Mouse (Mus musculus) midbrain, postnatal 0 days (tissue): ENCODE data around the gene Knstrn. TPM values are rescaled to one million over a fixed set of nuclear protein-coding genes. Genes with fewer than 3 reads are reported as not detected.

Source experiments
- ATAC-seq: fragments of 200-750 bp; cut with Nextera tagmentation; 2 replicates; pipeline ENCODE4 v1.8.0; 2017; ENCODE audit warnings: moderate number of reproducible peaks, mild to moderate bottlenecking, moderate TSS enrichment, moderate library complexity; ENCODE audit not compliant: low FRiP score
- DNase-seq: peaks from one replicate; pipeline ENCODE4 v3.0.0-alpha.2; 2015; ENCODE audit warnings: low spot score
- H3K27ac ChIP-seq: fragments of 300-500 bp; sonication (generic); 2 replicates; pipeline ENCODE4 v1.5.1; 2014; ENCODE audit warnings: low read depth, mild to moderate bottlenecking, low read length, mixed read lengths
- H3K27me3 ChIP-seq: fragments of 300-500 bp; sonication (generic); 2 replicates; pipeline ENCODE4 v1.6.1; 2014; ENCODE audit warnings: low read length, control low read depth, mixed read lengths; ENCODE audit not compliant: insufficient read depth
- H3K36me3 ChIP-seq: fragments of 300-500 bp; sonication (generic); 2 replicates; pipeline ENCODE4 v1.6.1; 2014; ENCODE audit warnings: low read length, control low read depth, mixed read lengths; ENCODE audit not compliant: insufficient read depth
- H3K4me1 ChIP-seq: fragments of 300-500 bp; sonication (generic); 2 replicates; pipeline ENCODE4 v1.6.1; 2014; ENCODE audit warnings: mild to moderate bottlenecking, control low read depth, antibody characterized with exemption, low read length, mixed read lengths; ENCODE audit not compliant: insufficient read depth
- H3K4me2 ChIP-seq: fragments of 300-500 bp; sonication (generic); 2 replicates; pipeline ENCODE4 v1.6.1; 2014; ENCODE audit warnings: low read depth, mild to moderate bottlenecking, low read length, mixed read lengths; ENCODE audit not compliant: poor library complexity, severe bottlenecking
- H3K4me3 ChIP-seq: fragments of 300-500 bp; sonication (generic); 2 replicates; pipeline ENCODE4 v1.5.1; 2014; ENCODE audit warnings: low read depth, mild to moderate bottlenecking, low read length, moderate library complexity
- H3K9ac ChIP-seq: fragments of 300-500 bp; sonication (generic); replicated peaks from 2 replicates; pipeline ENCODE4 v1.6.1; 2014; ENCODE audit warnings: mild to moderate bottlenecking, low read length, moderate library complexity, mixed read lengths; ENCODE audit not compliant: poor library complexity, severe bottlenecking
- H3K9me3 ChIP-seq: fragments of 300-500 bp; sonication (generic); 2 replicates; pipeline ENCODE4 v1.6.1; 2016; ENCODE audit warnings: low read length, control low read depth
- CTCF ChIP-seq: IDR thresholded peaks from 2 replicates; pipeline ENCODE4 v1.5.1; 2016; ENCODE audit warnings: antibody characterized with exemption, mild to moderate bottlenecking
- WGBS: fragments of 180-500 bp; shearing (Covaris S2); extraction: QIAGEN DNeasy Blood & Tissue Kit; methylation state at CpG from one replicate; pipeline ENCODE4 v1.1.7; 2014; 5-methylcytosine and 5-hydroxymethylcytosine counted together
- polyA plus RNA-seq: library from polyadenylated mRNA; unstranded; fragments of >200 nt; fragmentation: Nextera tagmentation; extraction: Ambion mirVana; gene quantifications from 2 replicates; pipeline ENCODE4 v1.2.1, GENCODE M21; 2015
- total RNA-seq: library from RNA; depleted of rRNA; stranded (reverse); fragments of >200 nt; gene quantifications from 2 replicates; pipeline ENCODE4 v1.2.3, GENCODE M21; 2014

Gene Knstrn
- total and polyA plus RNA-seq, 2 experiments from 2014 or later, result 4.5 to 6.6 TPM

DNA sequence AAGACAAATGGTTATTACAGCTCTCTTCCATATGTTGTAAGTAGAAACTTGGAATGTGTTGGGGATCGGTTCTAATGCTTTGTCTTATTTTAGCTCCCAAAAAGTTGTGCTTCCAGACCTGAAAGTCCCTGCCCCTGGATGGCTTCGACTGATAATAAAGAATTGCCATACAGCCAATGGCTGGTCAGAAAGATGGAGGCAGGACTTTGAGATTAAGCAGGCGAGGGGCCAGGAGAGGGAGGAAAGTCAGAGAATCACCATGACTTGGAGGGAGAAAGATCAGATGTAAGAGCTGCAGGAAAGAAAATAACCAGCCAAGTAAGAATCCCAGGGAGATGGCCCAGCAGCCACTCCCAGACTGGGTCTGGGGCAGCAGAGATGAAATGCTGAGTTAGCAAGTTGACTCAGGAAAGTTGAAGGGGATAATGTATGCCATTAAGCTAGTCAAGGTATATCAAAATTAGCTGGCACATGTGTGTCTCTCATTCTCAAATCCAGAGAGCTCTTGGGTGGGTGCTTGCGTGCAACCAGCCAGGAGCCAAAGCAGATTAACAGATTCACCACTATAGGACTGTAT is 11.2 kb upstream of the Knstrn start:
- Histone ChIP-seq H3K4me2 (no peak overlapping the region), H3K27ac (no peak overlapping the region), H3K27me3 (no peaks in the 10 kb centered on the region), H3K9ac (no peak overlapping the region), H3K9me3 (no peaks in the 10 kb centered on the region), H3K4me1 (no peaks in the 10 kb centered on the region), H3K4me3 (no peak overlapping the region), H3K36me3 (no peaks in the 10 kb centered on the region)
- WGBS, result 80% methylated on average over 4 of the region's 4 CpGs
- DNase-seq (no peak), ATAC-seq (no peak)
- TF ChIP-seq CTCF, result no peak

DNA sequence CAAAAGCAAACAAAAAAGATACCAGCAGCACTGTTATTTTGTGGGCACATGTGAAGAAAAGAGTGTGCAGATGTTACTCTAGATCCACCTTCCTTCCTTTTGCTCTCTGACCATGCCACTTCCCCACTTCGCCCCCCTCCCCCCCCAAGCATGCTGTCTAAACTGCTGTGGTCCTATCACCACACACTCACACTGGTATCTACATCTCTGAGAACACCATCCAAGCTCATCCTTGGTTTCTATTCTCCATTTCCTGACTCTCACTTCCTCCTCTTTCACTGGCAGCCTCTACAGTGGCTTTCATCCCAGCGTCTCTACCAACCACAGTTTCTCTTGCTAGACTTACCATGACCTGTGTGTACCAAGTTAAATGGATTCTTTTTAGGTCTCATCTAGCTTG is 9.3 kb upstream of the Knstrn start:
- H3K9ac ChIP-seq, result no peak overlapping the region
- no peak for DNase-seq
- no peak overlapping the region for H3K4me2 ChIP-seq
- H3K36me3 ChIP-seq, result no peaks in the 10 kb centered on the region
- no peak for ATAC-seq
- no peak overlapping the region for H3K27ac ChIP-seq
- no peaks in the 10 kb centered on the region for H3K27me3 ChIP-seq
- no peaks in the 10 kb centered on the region for H3K4me1 ChIP-seq
- no peak for TF ChIP-seq CTCF
- no peaks in the 10 kb centered on the region for H3K9me3 ChIP-seq
- no peak overlapping the region for H3K4me3 ChIP-seq
- WGBS, result 85% methylated on average over 2 of the region's 2 CpGs

DNA sequence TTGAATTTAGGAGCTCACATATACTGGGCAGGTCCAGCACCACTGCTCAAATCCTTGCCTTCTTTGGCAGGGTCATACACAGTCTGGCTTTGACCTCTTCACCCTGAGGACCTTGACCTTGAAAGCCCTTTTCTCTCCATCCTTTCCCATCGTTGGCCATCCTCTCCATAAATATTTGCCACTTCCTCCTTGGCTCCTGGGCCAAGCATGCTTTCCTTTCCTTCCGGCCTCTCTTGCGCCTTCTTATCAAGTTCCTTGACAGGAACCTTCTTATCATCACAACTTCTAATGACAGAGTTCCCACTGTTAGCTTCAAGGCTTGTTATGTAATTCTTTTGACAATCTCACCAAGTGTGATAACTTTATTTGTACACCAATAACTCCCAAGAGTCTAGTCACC is 8.7 kb upstream of the Knstrn start:
- Histone ChIP-seq H3K4me3 (no peak overlapping the region), H3K4me1 (no peaks in the 10 kb centered on the region), H3K27me3 (no peaks in the 10 kb centered on the region), H3K4me2 (no peak overlapping the region), H3K36me3 (no peaks in the 10 kb centered on the region), H3K27ac (no peak overlapping the region), H3K9me3 (no peaks in the 10 kb centered on the region), H3K9ac (no peak overlapping the region)
- ATAC-seq (no peak), DNase-seq (no peak)
- TF ChIP-seq CTCF, result no peak
- WGBS, result 76% methylated on average over 3 of the region's 3 CpGs

DNA sequence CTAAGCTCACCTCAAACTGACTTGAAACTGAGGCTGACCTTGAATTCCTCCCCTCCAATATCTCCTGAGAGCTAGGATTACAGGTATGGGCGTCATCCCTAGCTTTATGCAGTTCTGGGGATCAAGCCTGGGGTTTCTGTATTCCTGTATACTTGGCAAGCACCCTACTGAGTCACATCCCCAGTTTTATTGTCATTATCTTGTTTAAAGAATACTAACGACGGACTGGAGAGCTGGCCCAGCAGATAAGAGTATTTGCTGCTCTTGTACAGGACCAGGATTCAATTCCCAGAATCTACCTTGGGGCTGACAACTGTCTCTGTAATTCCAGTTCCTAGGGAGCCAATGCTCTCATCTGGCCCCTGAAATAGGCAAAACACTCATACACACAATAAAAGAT is 8.0 kb upstream of the Knstrn start:
- Histone ChIP-seq H3K4me1 (no peaks in the 10 kb centered on the region), H3K4me3 (no peak overlapping the region), H3K27ac (no peak overlapping the region), H3K9me3 (no peaks in the 10 kb centered on the region), H3K36me3 (no peaks in the 10 kb centered on the region), H3K4me2 (no peak overlapping the region), H3K9ac (no peak overlapping the region), H3K27me3 (no peaks in the 10 kb centered on the region)
- WGBS, result 36% methylated on average over 3 of the region's 3 CpGs
- ATAC-seq, result no peak
- no peak for DNase-seq
- no peak for TF ChIP-seq CTCF

DNA sequence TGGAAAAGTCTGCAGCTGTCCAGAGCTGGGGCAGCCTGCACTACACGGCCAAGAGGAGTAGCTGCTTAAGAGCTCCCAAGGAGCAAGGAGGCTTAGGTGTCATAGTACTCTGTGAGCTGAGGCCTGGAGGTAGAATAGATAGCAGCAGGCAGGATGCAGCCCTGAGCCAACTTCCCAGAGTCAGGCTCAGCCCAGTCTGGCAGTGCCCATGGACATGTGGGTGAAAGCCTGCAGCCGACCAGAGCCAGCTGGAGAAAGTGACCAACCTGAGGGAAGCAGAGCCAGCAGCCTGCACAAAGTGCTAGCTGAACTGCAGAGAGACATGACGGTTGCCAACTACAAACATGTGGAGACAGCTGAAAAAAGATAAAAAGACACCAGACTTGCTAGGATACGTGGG is 6.9 kb upstream of the Knstrn start:
- DNase-seq, result no peak
- Histone ChIP-seq H3K27me3 (no peaks in the 10 kb centered on the region), H3K9me3 (no peaks in the 10 kb centered on the region), H3K27ac (no peak overlapping the region), H3K4me2 (no peak overlapping the region), H3K36me3 (no peaks in the 10 kb centered on the region), H3K4me1 (no peaks in the 10 kb centered on the region), H3K9ac (no peak overlapping the region), H3K4me3 (no peak overlapping the region)
- TF ChIP-seq CTCF, result no peak
- WGBS, result 66% methylated on average over 4 of the region's 4 CpGs
- no peak for ATAC-seq

DNA sequence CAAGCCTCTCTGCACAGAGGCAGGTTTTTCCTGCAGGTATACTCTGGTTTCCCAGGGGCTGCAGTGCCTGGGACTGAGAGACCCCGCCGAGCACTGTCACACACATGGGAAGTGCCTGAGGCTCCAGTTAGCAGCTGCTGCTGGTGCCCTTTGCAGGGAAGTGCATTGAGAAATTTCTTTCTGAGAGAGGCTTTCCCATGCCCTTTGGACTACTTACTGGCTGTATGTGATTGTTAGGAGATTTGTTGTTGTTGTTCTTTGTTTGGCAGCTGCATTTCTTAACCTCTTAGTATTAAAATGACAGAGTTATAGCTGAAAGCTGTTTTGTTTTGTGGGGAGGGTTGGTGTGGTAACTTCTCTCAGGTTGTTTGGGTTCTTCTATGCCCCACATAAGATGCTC is 2.9 kb upstream of the Knstrn start:
- no peaks in the 10 kb centered on the region for H3K27me3 ChIP-seq
- DNase-seq (no peak), ATAC-seq (no peak)
- no peaks in the 10 kb centered on the region for H3K4me1 ChIP-seq
- no peak overlapping the region for H3K4me3 ChIP-seq
- no peaks in the 10 kb centered on the region for H3K9me3 ChIP-seq
- no peak overlapping the region for H3K27ac ChIP-seq
- no peaks in the 10 kb centered on the region for H3K36me3 ChIP-seq
- H3K9ac ChIP-seq, result no peak overlapping the region
- H3K4me2 ChIP-seq, result no peak overlapping the region
- 34% methylated on average over 2 of the region's 2 CpGs for WGBS
- TF ChIP-seq CTCF, result no peak
